Mouse (Mus musculus) macrophage (primary cell): Measurements from ENCODE around the gene Clk2. TPM values are rescaled to one million over a fixed set of nuclear protein-coding genes. Genes with fewer than 3 reads are reported as not detected.

ENCODE experiments used
- H3K27ac ChIP-seq: fragments of 350-480 bp; formaldehyde crosslinking; 2 replicates; pipeline ENCODE4 v1.9.0; 2021
- H3K36me3 ChIP-seq: fragments of 350-480 bp; formaldehyde crosslinking; 2 replicates; pipeline ENCODE4 v1.9.0; 2021; ENCODE audit errors: inconsistent target
- H3K4me3 ChIP-seq: fragments of 350-480 bp; formaldehyde crosslinking; 2 replicates; pipeline ENCODE4 v1.9.0; 2021; ENCODE audit errors: inconsistent target
- H3K79me2 ChIP-seq: fragments of 350-480 bp; formaldehyde crosslinking; 2 replicates; pipeline ENCODE4 v1.9.0; 2021; ENCODE audit errors: inconsistent target
- WGBS: methylation state at CpG from one replicate; pipeline ENCODE4 v1.1.7; 2026; ENCODE audit warnings: inconsistent platforms; ENCODE audit not compliant: missing documents; 5-methylcytosine and 5-hydroxymethylcytosine counted together
- polyA plus RNA-seq: library from polyadenylated mRNA; stranded (reverse); fragments of 250-400 nt; gene quantifications from 3 replicates; pipeline ENCODE4 v1.2.4, GENCODE M21; 2018; ENCODE audit warnings: inconsistent platforms

The Clk2 gene
- polyA plus RNA-seq, 1 experiment from 2014 or later = 35.6 TPM

GRCm38 (mm10) chr3:89174844-89175243 lies 10.2 kb downstream of the Clk2 start:
- peaks cover 66% of the 10 kb centered on the region for H3K36me3 ChIP-seq
- H3K27ac ChIP-seq = no peak overlapping the region
- 95% methylated on average over 11 of the region's 11 CpGs for WGBS
- H3K4me3 ChIP-seq = no peak overlapping the region
- peaks cover 19% of the 10 kb centered on the region for H3K79me2 ChIP-seq

GRCm38 (mm10) chr3:89175544-89175943 lies 10.9 kb downstream of the Clk2 start:
- Histone ChIP-seq H3K27ac (no peak overlapping the region), H3K4me3 (no peak overlapping the region), H3K36me3 (peaks cover 66% of the 10 kb centered on the region), H3K79me2 (peaks cover 19% of the 10 kb centered on the region)
- 96% methylated on average over 10 of the region's 10 CpGs for WGBS

GRCm38 (mm10) chr3:89176421-89176820 lies 11.8 kb downstream of the Clk2 start:
- Histone ChIP-seq H3K79me2 (peaks cover 19% of the 10 kb centered on the region), H3K36me3 (peaks cover 70% of the 10 kb centered on the region), H3K27ac (no peak overlapping the region), H3K4me3 (no peak overlapping the region)
- 92% methylated on average over 7 of the region's 7 CpGs for WGBS

- Histone ChIP-seq H3K79me2 (peaks cover 19% of the 10 kb centered on the region), H3K36me3 (peaks cover 66% of the 10 kb centered on the region), H3K4me3 (peak within 1 kb of the TSS; percentile 86), H3K27ac (peak within 1 kb of the TSS; percentile 71)
- WGBS = under 1% methylated on average over 43 of the region's 43 CpGs
These were observed 12.9 kb downstream of the Clk2 start, which contains the start of gene Scamp3 for GRCm38 (mm10) chr3:89177242-89178106. Gene Scamp3, plus strand, starts transcription at chr3:89177473.

- WGBS = 8% methylated on average over 6 of the region's 6 CpGs
- peak overlapping the region; percentile 86 for H3K4me3 ChIP-seq
- H3K27ac ChIP-seq = peak overlapping the region; percentile 71
- peaks cover 19% of the 10 kb centered on the region for H3K79me2 ChIP-seq
- H3K36me3 ChIP-seq = peaks cover 61% of the 10 kb centered on the region
These were observed 13.5 kb downstream of the Clk2 start for GRCm38 (mm10) chr3:89178107-89178385.

- H3K4me3 ChIP-seq = no peak overlapping the region
- H3K36me3 ChIP-seq = peaks cover 51% of the 10 kb centered on the region
- peaks cover 19% of the 10 kb centered on the region for H3K79me2 ChIP-seq
- no peak overlapping the region for H3K27ac ChIP-seq
- 95% methylated on average over 11 of the region's 11 CpGs for WGBS
These were observed 14.5 kb downstream of the Clk2 start for GRCm38 (mm10) chr3:89179056-89179455.

GRCm38 (mm10) chr3:89181749-89182500 lies 17.3 kb downstream of the Clk2 start:
- H3K27ac ChIP-seq = peak overlapping the region; percentile 1; the same call in 1 of the 2 replicates

GRCm38 (mm10) chr3:89182531-89183057 lies 18.0 kb downstream of the Clk2 start:
- Histone ChIP-seq H3K4me3 (peak overlapping the region; percentile 53), H3K27ac (peak overlapping the region; percentile 42), H3K36me3 (peaks cover 26% of the 10 kb centered on the region), H3K79me2 (peaks cover 19% of the 10 kb centered on the region)
- WGBS = 19% methylated on average over 7 of the region's 7 CpGs

More at GRCm38 (mm10) chr3:89181749-89182500, 17.3 kb downstream of the Clk2 start:
- H3K36me3 ChIP-seq = peaks cover 26% of the 10 kb centered on the region
- 90% methylated on average over 26 of the region's 27 CpGs for WGBS
- no peak overlapping the region for H3K4me3 ChIP-seq
- peaks cover 19% of the 10 kb centered on the region for H3K79me2 ChIP-seq

GRCm38 (mm10) chr3:89183058-89183958 lies 18.7 kb downstream of the Clk2 start, which contains the start of gene Fam189b:
Gene Fam189b, plus strand, starts transcription at chr3:89183143.
- Histone ChIP-seq H3K4me3 (peak within 1 kb of the TSS; percentile 53), H3K79me2 (peaks cover 12% of the 10 kb centered on the region), H3K27ac (peak within 1 kb of the TSS; percentile 42), H3K36me3 (peaks cover 26% of the 10 kb centered on the region)
- 15% methylated on average over 35 of the region's 39 CpGs for WGBS

- peaks cover 26% of the 10 kb centered on the region for H3K36me3 ChIP-seq
- WGBS = 82% methylated on average over 5 of the region's 6 CpGs
- H3K79me2 ChIP-seq = peaks cover 6% of the 10 kb centered on the region
- H3K27ac ChIP-seq = no peak overlapping the region
- H3K4me3 ChIP-seq = peak overlapping the region; percentile 53; the same call in 1 of the 2 replicates
These were observed 19.3 kb downstream of the Clk2 start for GRCm38 (mm10) chr3:89183959-89184315.

GRCm38 (mm10) chr3:89187197-89187596 lies 22.6 kb downstream of the Clk2 start:
- H3K27ac ChIP-seq = no peak overlapping the region
- no peaks in the 10 kb centered on the region for H3K79me2 ChIP-seq
- H3K4me3 ChIP-seq = no peak overlapping the region
- H3K36me3 ChIP-seq = no peaks in the 10 kb centered on the region
- 94% methylated on average over 18 of the region's 23 CpGs for WGBS

- H3K36me3 ChIP-seq = no peaks in the 10 kb centered on the region
- 87% methylated on average over 18 of the region's 18 CpGs for WGBS
- H3K4me3 ChIP-seq = no peak overlapping the region
- no peaks in the 10 kb centered on the region for H3K79me2 ChIP-seq
- H3K27ac ChIP-seq = no peak overlapping the region
These were observed 23.3 kb downstream of the Clk2 start for GRCm38 (mm10) chr3:89187690-89188477.

GRCm38 (mm10) chr3:89188478-89188875 lies 23.9 kb downstream of the Clk2 start:
- 94% methylated on average over 12 of the region's 12 CpGs for WGBS
- H3K4me3 ChIP-seq = no peak overlapping the region
- no peaks in the 10 kb centered on the region for H3K79me2 ChIP-seq
- no peaks in the 10 kb centered on the region for H3K36me3 ChIP-seq
- no peak overlapping the region for H3K27ac ChIP-seq
